Mouse (Mus musculus): ENCODE results near the gene Ptpra.

- TF ChIP-seq POLR2A (IDR thresholded peaks at IDR 0.05; ENCODE audit: insufficient read length, low read depth) (no peak), E2F4 (IDR thresholded peaks at IDR 0.05; ENCODE audit: insufficient read depth) (no peak), USF1 (IDR thresholded peaks at IDR 0.05; ENCODE audit: low read depth) (no peak), MAX (IDR thresholded peaks at IDR 0.05; ENCODE audit: low read depth) (no peak)
Measured at GRCm38 (mm10) chr2:130472908-130473510, 22.9 kb downstream of the Ptpra start.

All from myocyte (in vitro differentiated cells).